8 mouse cellular contexts compared by ENCODE assay signal in the genomic region with DNA sequence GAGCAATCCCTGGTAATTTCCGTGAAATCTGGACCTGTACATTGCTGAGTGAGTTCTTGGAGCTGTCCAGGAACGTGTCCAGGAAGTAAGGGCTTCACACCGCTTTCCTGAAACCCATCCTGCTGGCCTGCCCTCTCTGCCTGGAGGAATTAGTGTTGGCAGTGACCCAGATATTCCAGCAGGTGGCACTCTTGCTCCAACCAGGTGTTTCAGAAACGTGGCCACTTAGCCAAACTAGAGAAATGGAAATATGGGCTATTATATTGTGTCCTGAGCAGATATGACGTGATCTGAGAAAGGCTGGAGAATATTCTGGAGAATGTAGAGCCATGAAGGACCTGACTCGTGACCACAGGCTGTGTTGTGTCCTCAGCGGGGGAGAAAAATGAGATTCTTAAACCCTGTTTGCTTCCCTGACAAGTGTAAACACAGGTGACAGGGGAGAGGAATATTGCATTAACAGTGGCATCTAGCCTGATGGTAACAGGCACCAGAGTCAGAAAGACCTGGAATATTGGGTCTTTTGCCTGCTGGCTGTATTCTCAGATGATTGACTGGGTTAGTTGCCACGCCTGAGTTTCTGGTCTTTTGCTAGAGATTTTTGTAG.
DNase-seq lines count a peak whose midpoint lies in the region; ATAC-seq lines count a peak whose summit lies in the region.

No protein-coding gene starts in this region.

- peak; percentile 60 for ATAC-seq in limb, embryonic 13.5 days (ENCODE audit: low FRiP score, low read depth)
- peak; percentile 65; the same call in 1 of the 2 replicates for ATAC-seq in midbrain, embryonic 14.5 days (ENCODE audit: low FRiP score, low TSS enrichment)

- H3K9me3 ChIP-seq in limb, embryonic 13.5 days: no peaks in the 10 kb centered on the region
- no peaks in the 10 kb centered on the region for H3K9me3 ChIP-seq in midbrain, embryonic 14.5 days (ENCODE audit: control insufficient read depth, low read length)

- H3K27me3 ChIP-seq in limb, embryonic 13.5 days: no peaks in the 10 kb centered on the region
- no peaks in the 10 kb centered on the region for H3K27me3 ChIP-seq in midbrain, embryonic 14.5 days (ENCODE audit: control insufficient read depth, insufficient read depth, low read length)

- no peak overlapping the region for H3K9ac ChIP-seq in limb, embryonic 13.5 days
- H3K9ac ChIP-seq in midbrain, embryonic 14.5 days (replicated peaks; ENCODE audit: low read length): no peak overlapping the region

- H3K36me3 ChIP-seq in limb, embryonic 13.5 days: no peaks in the 10 kb centered on the region
- H3K36me3 ChIP-seq in midbrain, embryonic 14.5 days (ENCODE audit: control insufficient read depth, insufficient read depth, low read length): no peaks in the 10 kb centered on the region

- H3K27ac ChIP-seq in limb, embryonic 13.5 days: 0 out of 2 replicates have a peak overlapping the region, but pooled peaks have one; percentile 15
- H3K27ac ChIP-seq in midbrain, embryonic 14.5 days (replicated peaks; ENCODE audit: low read depth, low read length): 0 out of 2 replicates have a peak overlapping the region, but pooled peaks have one; percentile 26

- no peak overlapping the region for H3K4me3 ChIP-seq in limb, embryonic 13.5 days
- H3K4me3 ChIP-seq in midbrain, embryonic 14.5 days (replicated peaks; ENCODE audit: low read depth, low read length): no peak overlapping the region

- WGBS in limb, embryonic 13.5 days: 10% methylated on average over 8 of the region's 8 CpGs
- 16% methylated on average over 8 of the region's 8 CpGs for WGBS in midbrain, embryonic 14.5 days

- DNase-seq in 3134 (ENCODE audit: extremely low read depth, insufficient read length, low spot score): peak; percentile 45
- DNase-seq in adrenal gland, postnatal 10 days: peak; percentile 87
- peak; percentile 86 for DNase-seq in embryo, embryonic 9.5 days (ENCODE audit: extremely low spot score)
- DNase-seq in heart, adult 18-20 months: peak; percentile 88 to 92
- peak; percentile 87 for DNase-seq in kidney, adult 18-20 months
- DNase-seq in midbrain, embryonic 14.5 days: peak; percentile 90
- DNase-seq in spleen, adult 18-20 months: peak; percentile 61 to 75

- peak overlapping the region; percentile 23; the same call in 1 of the 2 replicates for H3K4me2 ChIP-seq in limb, embryonic 13.5 days (replicated peaks)
- no peak overlapping the region for H3K4me2 ChIP-seq in midbrain, embryonic 14.5 days (ENCODE audit: low read length)

- H3K4me1 ChIP-seq in limb, embryonic 13.5 days: peaks cover 62% of the 10 kb centered on the region
- peaks cover 4% of the 10 kb centered on the region; the same call in 1 of the 2 replicates for H3K4me1 ChIP-seq in midbrain, embryonic 14.5 days (ENCODE audit: control insufficient read depth, insufficient read depth, low read length)
